ENCODE assay signal across 17 mouse cellular contexts in genomic region chr2:160770871-160771270, GRCm38 (mm10). TPM values are rescaled to one million over a fixed set of nuclear protein-coding genes. Genes with fewer than 3 reads are reported as not detected.
DNase-seq lines count a peak whose midpoint lies in the region; ATAC-seq and TF ChIP-seq lines count a peak whose summit lies in the region.
"Had no signal": no experiment of that assay in that cellular context is flagged by ENCODE, and none has a peak within 500 bp of the region (broad histone marks: within the 10 kb centered on the region; RNA-seq: fewer than 3 reads in every experiment).

No protein-coding gene starts in this region.

- no peaks in the 10 kb centered on the region for H3K27me3 ChIP-seq in forebrain, embryonic 14.5 days (replicated peaks; ENCODE audit: control insufficient read depth, insufficient read depth, low read length)
- no peaks in the 10 kb centered on the region for H3K27me3 ChIP-seq in forebrain, embryonic 13.5 days
- H3K27me3 ChIP-seq: embryonic facial prominence, embryonic 13.5 days; heart, embryonic 13.5 days; hindbrain, embryonic 12.5 days had no signal

- 85% methylated on average over 1 of the region's 1 CpGs for WGBS in forebrain, embryonic 14.5 days
- 95% methylated on average over 1 of the region's 1 CpGs for whole genome bisulfite sequencing in forebrain, embryonic 13.5 days

- ATAC-seq in forebrain, embryonic 14.5 days, result no peak
- no peak for ATAC-seq in forebrain, embryonic 13.5 days
- no peak for ATAC-seq in CD4-positive, CD25-positive, alpha-beta regulatory T cell, adult 4 months
- ATAC-seq: hindbrain, embryonic 16.5 days; inflammation-experienced regulatory T-cells, adult 6 months; intestine, postnatal 0 days had no signal

- no peak overlapping the region for H3K27ac ChIP-seq in forebrain, embryonic 14.5 days (ENCODE audit: low read depth, low read length)
- no peak overlapping the region for H3K27ac ChIP-seq in forebrain, embryonic 13.5 days
- H3K27ac ChIP-seq in gastrocnemius, adult 2 months, result no peak overlapping the region
- H3K27ac ChIP-seq: embryonic facial prominence, embryonic 13.5 days; heart, embryonic 13.5 days; hindbrain, embryonic 12.5 days had no signal

- intact Hi-C loops in gastrocnemius, adult 2 months (cut with DNase I), result no loop called here
- intact Hi-C loops in gastrocnemius, postnatal 36 days (cut with DNase I), result no loop called here

- no peak for TF ChIP-seq CTCF in gastrocnemius, adult 2 months (IDR thresholded peaks at IDR 0.05)

- no peak overlapping the region for H3K4me2 ChIP-seq in forebrain, embryonic 14.5 days (ENCODE audit: low read length)
- no peak overlapping the region for H3K4me2 ChIP-seq in forebrain, embryonic 13.5 days
- H3K4me2 ChIP-seq: embryonic facial prominence, embryonic 13.5 days; heart, embryonic 13.5 days; hindbrain, embryonic 12.5 days had no signal

- peak; percentile 31 for DNase-seq in forebrain, embryonic 14.5 days (ENCODE audit: low spot score)
- peak; percentile 11 for DNase-seq in gastrocnemius, adult 2 months
- no peak for DNase-seq in gastrocnemius, postnatal 36 days
- peak; percentile 57 for DNase-seq in layer of hippocampus, adult 9-11 months
- DNase-seq in layer of hippocampus, adult 8-10 months (ENCODE audit: low spot score in 2 of 2), result no peak
- DNase-seq: adrenal gland, postnatal 10 days; B cell, adult 2 months; gastrocnemius, postnatal 14 days; heart, postnatal 4 days had no signal

- no peaks in the 10 kb centered on the region for H3K9me3 ChIP-seq in forebrain, embryonic 14.5 days (replicated peaks; ENCODE audit: control insufficient read depth, low read length)
- no peaks in the 10 kb centered on the region for H3K9me3 ChIP-seq in forebrain, embryonic 13.5 days (replicated peaks)
- H3K9me3 ChIP-seq: embryonic facial prominence, embryonic 13.5 days; heart, embryonic 13.5 days; hindbrain, embryonic 12.5 days had no signal

- no peak overlapping the region for H3K9ac ChIP-seq in forebrain, embryonic 14.5 days (ENCODE audit: low read length)
- H3K9ac ChIP-seq in forebrain, embryonic 13.5 days, result no peak overlapping the region
- H3K9ac ChIP-seq: embryonic facial prominence, embryonic 13.5 days; heart, embryonic 13.5 days; hindbrain, embryonic 12.5 days had no signal

- no peaks in the 10 kb centered on the region for H3K4me1 ChIP-seq in forebrain, embryonic 14.5 days (ENCODE audit: control insufficient read depth, insufficient read depth, low read length)
- H3K4me1 ChIP-seq in forebrain, embryonic 13.5 days, result no peaks in the 10 kb centered on the region
- H3K4me1 ChIP-seq: embryonic facial prominence, embryonic 13.5 days; heart, embryonic 13.5 days; hindbrain, embryonic 12.5 days had no signal

- 0 out of 2 replicates have a peak, but pooled peaks cover 18% of the 10 kb centered on the region for H3K36me3 ChIP-seq in forebrain, embryonic 14.5 days (ENCODE audit: control insufficient read depth, insufficient read depth, low read length)
- peaks cover 23% of the 10 kb centered on the region for H3K36me3 ChIP-seq in forebrain, embryonic 13.5 days (ENCODE audit: poor library complexity, severe bottlenecking)

- H3K4me3 ChIP-seq in forebrain, embryonic 14.5 days (ENCODE audit: low read depth, low read length), result no peak overlapping the region
- H3K4me3 ChIP-seq in forebrain, embryonic 13.5 days, result no peak overlapping the region
- H3K4me3 ChIP-seq in gastrocnemius, adult 2 months, result no peak overlapping the region
- H3K4me3 ChIP-seq: embryonic facial prominence, embryonic 13.5 days; heart, embryonic 13.5 days; hindbrain, embryonic 12.5 days had no signal

RNA-seq across cellular contexts. Expression of gene Plcg1, which starts 39.8 kb away (rescaled TPM):
- polyA plus RNA-seq in forebrain, embryonic 14.5 days (2014; fragmentation: Nextera tagmentation; extraction: Ambion mirVana), result 40.2 and 48.7 TPM in 2 replicates
- polyA plus RNA-seq in forebrain, embryonic 13.5 days (2015; fragmentation: Nextera tagmentation; extraction: Ambion mirVana), result 66.8 and 70.1 TPM in 2 replicates
- 10 to 100 TPM; 24.9 to 25.3 TPM for total RNA-seq in gastrocnemius, adult 2 months (2021)
- 10 to 100 TPM; 16.8 to 20.5 TPM for total RNA-seq in gastrocnemius, postnatal 36 days (2021)
- 100 to 1,000 TPM; 103 to 107 (median 105) TPM for total RNA-seq in layer of hippocampus, adult 8-10 months (2022)
- polyA plus RNA-seq in CD4-positive, CD25-positive, alpha-beta regulatory T cell, adult 4 months (2017; shearing (Covaris generic)), result 10 to 100 TPM; 56.4 to 66.8 TPM

Comparison
In these comparisons a context has a peak if more than half of its experiments do, and no peak if none do; other contexts are left out.
1. DNase-seq: peak in forebrain, embryonic 14.5 days (single experiment), gastrocnemius, adult 2 months (single experiment) and layer of hippocampus, adult 9-11 months (single experiment); none in gastrocnemius, postnatal 36 days (0 of 2) and layer of hippocampus, adult 8-10 months (0 of 2).